Mouse (Mus musculus) kidney, postnatal 25 days (tissue): ENCODE results near the gene Samd5.

Source experiments
- DNase-seq, 2 experiments: peaks; one replicate each; pipeline ENCODE4 v3.0.0; 2021; ENCODE audit warnings: mixed read lengths in 2 of 2

Gene Samd5

GRCm38 (mm10) chr10:9674561-9675521 lies at the start of gene Samd5:
Samd5 (minus strand) TSS chr10:9675208.
- DNase-seq = peak; percentile 9 to 44

- no peak for DNase-seq
These were observed 47.7 kb upstream of the Samd5 start for GRCm38 (mm10) chr10:9722519-9723303.

- no peak for DNase-seq
These were observed 45.0 kb upstream of the Samd5 start for GRCm38 (mm10) chr10:9720027-9720426.

GRCm38 (mm10) chr10:9718086-9718485 lies 43.1 kb upstream of the Samd5 start:
- no peak for DNase-seq

- DNase-seq = no peak
These were observed 29.9 kb upstream of the Samd5 start for GRCm38 (mm10) chr10:9704956-9705355.

GRCm38 (mm10) chr10:9699071-9699761 lies 24.2 kb upstream of the Samd5 start:
- DNase-seq = no peak

- no peak for DNase-seq
These were observed 23.1 kb upstream of the Samd5 start for GRCm38 (mm10) chr10:9698141-9698540.

- no peak for DNase-seq
These were observed 21.6 kb upstream of the Samd5 start for GRCm38 (mm10) chr10:9696543-9697141.

- DNase-seq = no peak
These were observed 19.1 kb upstream of the Samd5 start for GRCm38 (mm10) chr10:9693990-9694699.

GRCm38 (mm10) chr10:9680928-9681327 lies 5.9 kb upstream of the Samd5 start:
- no peak for DNase-seq

- DNase-seq = no peak
These were observed 4.9 kb upstream of the Samd5 start for GRCm38 (mm10) chr10:9679911-9680310.

- DNase-seq = no peak
These were observed 3.1 kb upstream of the Samd5 start for GRCm38 (mm10) chr10:9678071-9678470.

GRCm38 (mm10) chr10:9676886-9677285 lies 1.9 kb upstream of the Samd5 start:
- DNase-seq = peak; percentile 72 to 75

- no peak for DNase-seq
These were observed 1.4 kb upstream of the Samd5 start for GRCm38 (mm10) chr10:9676418-9676786.

GRCm38 (mm10) chr10:9675550-9676417 lies 776 bp upstream of the Samd5 start:
- DNase-seq = no peak

- no peak for DNase-seq
These were observed 1.7 kb downstream of the Samd5 start for GRCm38 (mm10) chr10:9673276-9673675.

GRCm38 (mm10) chr10:9672751-9673150 lies 2.3 kb downstream of the Samd5 start:
- DNase-seq = no peak

GRCm38 (mm10) chr10:9670351-9670750 lies 4.7 kb downstream of the Samd5 start:
- DNase-seq = no peak

GRCm38 (mm10) chr10:9668791-9669190 lies 6.2 kb downstream of the Samd5 start:
- no peak for DNase-seq

- DNase-seq = no peak
These were observed 22.1 kb downstream of the Samd5 start for GRCm38 (mm10) chr10:9652946-9653345.
